Mouse (Mus musculus): ENCODE measurements at regions not wholly inside any gene's neighbourhood (a gene's known extent, or its start where the extent isn't known, plus 50 kb on each side); places are given as distances from the start of the nearest gene placed in this dataset.

- Histone ChIP-seq H3K9ac (replicated peaks) (no peak overlapping the region), H3K4me1 (replicated peaks) (no peaks in the 10 kb centered on the region), H3K4me2 (replicated peaks) (no peak overlapping the region), H3K27ac (no peak overlapping the region), H3K36me3 (no peaks in the 10 kb centered on the region), H3K4me3 (replicated peaks) (no peak overlapping the region), H3K9me3 (no peaks in the 10 kb centered on the region), H3K27me3 (no peaks in the 10 kb centered on the region)
- 92% methylated on average over 21 of the region's 21 CpGs for WGBS
- ATAC-seq: no peak
Measured at GRCm38 (mm10) chr10:98618736-98619525, 295.3 kb upstream of the Atp2b1 start.

DNA sequence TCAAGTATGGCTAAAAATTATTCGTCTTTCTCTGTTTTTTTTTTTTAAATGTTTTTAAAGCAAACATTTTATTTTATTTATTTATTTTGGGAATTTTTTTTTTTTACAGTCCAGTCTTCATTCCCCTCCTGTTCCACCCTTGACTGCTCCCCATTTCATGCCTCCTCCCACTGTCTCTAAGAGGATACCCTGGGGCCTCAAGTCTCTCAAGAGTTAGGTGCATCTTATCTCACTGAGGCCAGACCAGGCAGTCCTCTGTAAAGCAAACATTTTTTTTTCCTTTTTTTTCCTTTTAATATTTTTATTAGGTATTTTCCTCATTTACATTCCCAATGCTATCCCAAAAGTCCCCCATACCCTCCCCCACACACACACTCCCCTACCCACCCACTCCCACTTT lies 290.1 kb upstream of the Atp2b1 start:
- ATAC-seq: no peak
- Histone ChIP-seq H3K27me3 (no peaks in the 10 kb centered on the region), H3K36me3 (no peaks in the 10 kb centered on the region), H3K4me3 (replicated peaks) (no peak overlapping the region), H3K4me1 (replicated peaks) (no peaks in the 10 kb centered on the region), H3K9ac (replicated peaks) (no peak overlapping the region), H3K9me3 (no peaks in the 10 kb centered on the region), H3K4me2 (replicated peaks) (no peak overlapping the region), H3K27ac (no peak overlapping the region)
- WGBS: 85% methylated on average over 1 of the region's 1 CpGs

DNA sequence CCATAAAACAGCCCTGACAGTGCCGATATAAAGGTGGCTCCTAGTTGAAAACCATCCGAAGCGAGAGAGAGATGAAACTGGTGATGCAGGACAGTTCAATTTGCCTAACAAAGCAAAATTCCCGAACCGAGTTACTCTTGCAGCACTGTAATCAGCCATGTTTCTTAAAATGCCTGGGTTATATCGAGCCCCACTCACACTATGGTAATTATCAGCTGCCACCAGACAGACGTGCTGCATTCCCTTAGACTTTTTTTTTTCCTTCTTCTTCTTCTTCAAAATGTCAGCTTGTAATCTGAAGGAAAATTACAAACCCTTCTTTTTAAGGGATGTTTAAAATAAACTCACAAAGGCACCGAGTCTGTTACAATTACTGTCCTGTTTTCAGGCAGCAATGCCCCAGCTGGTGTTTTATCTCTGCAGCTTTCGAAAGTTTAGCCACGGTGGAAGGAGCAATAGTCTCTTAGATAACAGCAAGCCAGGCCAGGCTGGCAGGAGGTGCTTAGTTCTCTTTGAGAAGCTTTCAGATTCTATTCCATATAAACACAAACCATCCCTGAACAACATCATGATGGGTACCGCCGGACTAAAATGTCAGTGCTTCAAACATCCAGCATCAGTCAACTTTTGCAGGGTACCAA lies 289.4 kb upstream of the Atp2b1 start:
- Histone ChIP-seq H3K4me2 (replicated peaks) (no peak overlapping the region), H3K9ac (replicated peaks) (no peak overlapping the region), H3K9me3 (no peaks in the 10 kb centered on the region), H3K27ac (no peak overlapping the region), H3K4me1 (replicated peaks) (no peaks in the 10 kb centered on the region), H3K4me3 (replicated peaks) (no peak overlapping the region), H3K36me3 (no peaks in the 10 kb centered on the region), H3K27me3 (no peaks in the 10 kb centered on the region)
- ATAC-seq: no peak
- WGBS: 72% methylated on average over 12 of the region's 12 CpGs

GRCm38 (mm10) chr10:98628191-98628590 lies 286.0 kb upstream of the Atp2b1 start:
- Histone ChIP-seq H3K27me3 (no peaks in the 10 kb centered on the region), H3K9ac (replicated peaks) (no peak overlapping the region), H3K9me3 (no peaks in the 10 kb centered on the region), H3K36me3 (no peaks in the 10 kb centered on the region), H3K27ac (no peak overlapping the region), H3K4me3 (replicated peaks) (no peak overlapping the region), H3K4me2 (replicated peaks) (no peak overlapping the region), H3K4me1 (replicated peaks) (no peaks in the 10 kb centered on the region)
- ATAC-seq: no peak
- WGBS: 93% methylated on average over 1 of the region's 1 CpGs

DNA sequence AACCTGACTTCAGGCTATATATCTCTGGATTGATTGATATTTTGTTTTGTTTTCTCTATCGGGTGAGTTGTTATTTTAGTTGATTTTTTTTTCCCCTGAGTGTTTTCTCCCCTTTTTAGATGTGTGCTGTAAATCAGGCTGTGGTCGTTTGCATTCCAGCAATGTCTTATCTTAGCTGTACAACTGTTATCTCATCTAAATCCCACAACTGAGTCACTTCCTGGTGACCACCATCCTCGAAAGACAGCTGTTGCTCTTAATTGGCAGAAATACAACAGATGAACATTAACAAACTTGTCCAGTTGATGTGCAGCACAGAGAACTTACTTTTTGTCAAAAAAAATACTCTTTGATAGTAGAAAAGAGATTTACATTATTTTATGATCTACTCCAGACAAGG lies 285.0 kb upstream of the Atp2b1 start:
- H3K9ac ChIP-seq (replicated peaks): no peak overlapping the region
- H3K27me3 ChIP-seq: no peaks in the 10 kb centered on the region
- H3K4me2 ChIP-seq (replicated peaks): no peak overlapping the region
- no peaks in the 10 kb centered on the region for H3K4me1 ChIP-seq (replicated peaks)
- no peak overlapping the region for H3K4me3 ChIP-seq (replicated peaks)
- no peak overlapping the region for H3K27ac ChIP-seq
- no peaks in the 10 kb centered on the region for H3K36me3 ChIP-seq
- ATAC-seq: no peak
- WGBS: 84% methylated on average over 3 of the region's 3 CpGs
- H3K9me3 ChIP-seq: no peaks in the 10 kb centered on the region

GRCm38 (mm10) chr10:98637759-98638611 lies 276.2 kb upstream of the Atp2b1 start:
- no peaks in the 10 kb centered on the region for H3K9me3 ChIP-seq
- no peak overlapping the region for H3K9ac ChIP-seq (replicated peaks)
- no peak for ATAC-seq
- no peak overlapping the region for H3K4me2 ChIP-seq (replicated peaks)
- H3K27me3 ChIP-seq: no peaks in the 10 kb centered on the region
- H3K36me3 ChIP-seq: no peaks in the 10 kb centered on the region
- WGBS: 88% methylated on average over 14 of the region's 14 CpGs
- H3K27ac ChIP-seq: no peak overlapping the region
- no peak overlapping the region for H3K4me3 ChIP-seq (replicated peaks)
- H3K4me1 ChIP-seq (replicated peaks): no peaks in the 10 kb centered on the region

GRCm38 (mm10) chr10:98645681-98646122 lies 268.5 kb upstream of the Atp2b1 start:
- 0 out of 2 replicates have a peak, but pooled peaks cover 6% of the 10 kb centered on the region for H3K4me1 ChIP-seq (replicated peaks)

DNA sequence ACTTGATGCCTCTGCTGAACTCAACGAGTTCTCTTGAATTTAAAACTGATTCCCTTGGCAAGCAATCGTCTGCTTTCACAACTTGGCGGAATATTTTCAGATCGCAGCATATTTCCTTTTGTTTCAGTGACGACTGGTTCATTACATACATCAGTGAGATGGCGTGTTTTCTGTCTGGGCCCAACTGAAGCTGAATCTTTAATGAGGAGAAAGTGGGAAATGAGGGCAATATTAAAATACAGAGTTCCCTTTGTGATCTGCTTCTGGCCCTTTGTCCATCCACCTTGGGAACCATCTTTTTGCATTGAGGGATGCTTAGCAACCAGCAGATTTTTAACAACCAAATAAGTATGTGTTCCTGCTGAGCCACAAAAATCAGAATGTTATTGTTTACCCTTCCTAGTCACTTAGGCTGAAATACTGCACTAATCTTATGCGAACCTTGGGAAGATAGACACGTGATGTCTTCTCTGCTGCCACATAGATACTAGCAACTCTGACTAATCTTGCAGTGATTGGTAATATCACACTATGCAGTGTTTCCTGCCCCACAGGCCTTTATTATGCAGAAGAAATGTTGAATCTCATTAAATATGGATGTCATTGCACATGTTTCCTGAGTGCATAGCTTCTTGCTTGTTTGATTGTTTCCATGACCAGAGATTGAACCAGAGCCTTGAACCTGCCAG lies 267.8 kb upstream of the Atp2b1 start:
- H3K27me3 ChIP-seq: no peaks in the 10 kb centered on the region
- ATAC-seq: peak; percentile 85
- no peaks in the 10 kb centered on the region for H3K9me3 ChIP-seq
- peak overlapping the region; percentile 2; the same call in 1 of the 2 replicates for H3K27ac ChIP-seq
- H3K4me2 ChIP-seq (replicated peaks): no peak overlapping the region
- no peak overlapping the region for H3K4me3 ChIP-seq (replicated peaks)
- H3K4me1 ChIP-seq (replicated peaks): 0 out of 2 replicates have a peak, but pooled peaks cover 6% of the 10 kb centered on the region
- no peaks in the 10 kb centered on the region for H3K36me3 ChIP-seq
- no peak overlapping the region for H3K9ac ChIP-seq (replicated peaks)
- WGBS: 64% methylated on average over 8 of the region's 8 CpGs

More at GRCm38 (mm10) chr10:98645681-98646122, 268.5 kb upstream of the Atp2b1 start:
- WGBS: 90% methylated on average over 10 of the region's 10 CpGs
- Histone ChIP-seq H3K9me3 (no peaks in the 10 kb centered on the region), H3K4me3 (replicated peaks) (no peak overlapping the region), H3K27me3 (no peaks in the 10 kb centered on the region), H3K9ac (replicated peaks) (no peak overlapping the region), H3K36me3 (no peaks in the 10 kb centered on the region), H3K27ac (peak overlapping the region; percentile 2; the same call in 1 of the 2 replicates), H3K4me2 (replicated peaks) (no peak overlapping the region)
- ATAC-seq: 0 out of 2 replicates have a peak, but pooled peaks have one; percentile 55

DNA sequence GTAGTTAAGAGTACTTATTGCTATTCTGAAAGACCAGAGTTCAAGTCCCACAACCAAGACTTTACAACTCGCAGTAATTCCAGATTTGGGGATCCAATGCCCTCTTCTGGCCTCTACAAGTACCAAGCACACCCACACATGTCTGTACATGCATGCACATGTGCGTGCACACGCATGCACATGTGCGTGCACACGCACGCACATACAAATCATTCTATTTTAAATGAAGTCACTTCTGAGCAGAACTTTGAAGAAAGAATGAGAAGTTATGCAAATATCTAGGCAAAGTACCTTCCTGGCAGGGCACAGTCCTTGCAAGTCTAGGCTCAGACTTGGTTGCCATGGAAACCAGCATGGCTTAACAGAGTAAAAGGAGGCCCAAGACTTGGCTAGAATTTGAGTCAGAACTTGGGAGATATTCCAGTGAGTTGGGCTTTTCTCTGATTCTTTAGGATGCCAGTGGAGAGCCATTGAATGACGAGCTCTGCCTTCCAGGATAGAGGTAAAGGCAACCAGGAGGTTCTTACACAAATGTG lies 265.4 kb upstream of the Atp2b1 start:
- H3K27me3 ChIP-seq: no peaks in the 10 kb centered on the region

GRCm38 (mm10) chr10:98650533-98650932 lies 263.7 kb upstream of the Atp2b1 start:
- ATAC-seq: no peak
- H3K9ac ChIP-seq (replicated peaks): no peak overlapping the region
- H3K4me1 ChIP-seq (replicated peaks): 0 out of 2 replicates have a peak, but pooled peaks cover 6% of the 10 kb centered on the region
- no peak overlapping the region for H3K27ac ChIP-seq
- no peaks in the 10 kb centered on the region for H3K9me3 ChIP-seq
- 97% methylated on average over 4 of the region's 4 CpGs for WGBS
- no peaks in the 10 kb centered on the region for H3K27me3 ChIP-seq
- no peak overlapping the region for H3K4me3 ChIP-seq (replicated peaks)
- H3K36me3 ChIP-seq: no peaks in the 10 kb centered on the region
- no peak overlapping the region for H3K4me2 ChIP-seq (replicated peaks)

More for the DNA sequence above, 265.4 kb upstream of the Atp2b1 start:
- no peak for ATAC-seq
- 0 out of 2 replicates have a peak, but pooled peaks cover 6% of the 10 kb centered on the region for H3K4me1 ChIP-seq (replicated peaks)
- WGBS: 84% methylated on average over 7 of the region's 7 CpGs
- no peaks in the 10 kb centered on the region for H3K36me3 ChIP-seq
- no peak overlapping the region for H3K4me2 ChIP-seq (replicated peaks)
- H3K9ac ChIP-seq (replicated peaks): no peak overlapping the region
- H3K9me3 ChIP-seq: no peaks in the 10 kb centered on the region
- H3K4me3 ChIP-seq (replicated peaks): no peak overlapping the region
- no peak overlapping the region for H3K27ac ChIP-seq

DNA sequence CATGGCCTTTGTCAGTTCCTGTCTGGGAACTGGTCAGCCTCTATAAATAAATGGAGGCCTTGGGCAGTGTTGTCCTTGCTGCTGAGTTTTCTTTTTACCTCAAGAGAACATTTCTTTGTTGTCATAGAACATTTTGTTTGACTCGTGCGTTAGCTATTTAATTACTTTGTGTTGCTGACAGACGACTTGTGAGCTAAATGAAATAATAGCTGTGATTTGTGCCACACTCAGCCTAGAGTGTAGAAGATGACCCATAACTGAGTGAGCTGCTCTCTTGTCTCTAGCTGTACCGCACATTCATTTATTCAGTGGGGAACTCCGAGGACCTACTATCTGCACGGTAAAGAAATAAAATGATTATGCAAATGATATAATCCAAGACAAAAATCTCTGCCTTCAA lies 263.1 kb upstream of the Atp2b1 start:
- 94% methylated on average over 6 of the region's 6 CpGs for WGBS
- H3K4me1 ChIP-seq (replicated peaks): 0 out of 2 replicates have a peak, but pooled peaks cover 6% of the 10 kb centered on the region
- no peak overlapping the region for H3K4me2 ChIP-seq (replicated peaks)
- no peak overlapping the region for H3K27ac ChIP-seq
- no peaks in the 10 kb centered on the region for H3K9me3 ChIP-seq
- no peaks in the 10 kb centered on the region for H3K27me3 ChIP-seq
- H3K4me3 ChIP-seq (replicated peaks): no peak overlapping the region
- no peak for ATAC-seq
- no peak overlapping the region for H3K9ac ChIP-seq (replicated peaks)
- no peaks in the 10 kb centered on the region for H3K36me3 ChIP-seq

Measured in midbrain, embryonic 13.5 days (tissue).